In the genomic region with DNA sequence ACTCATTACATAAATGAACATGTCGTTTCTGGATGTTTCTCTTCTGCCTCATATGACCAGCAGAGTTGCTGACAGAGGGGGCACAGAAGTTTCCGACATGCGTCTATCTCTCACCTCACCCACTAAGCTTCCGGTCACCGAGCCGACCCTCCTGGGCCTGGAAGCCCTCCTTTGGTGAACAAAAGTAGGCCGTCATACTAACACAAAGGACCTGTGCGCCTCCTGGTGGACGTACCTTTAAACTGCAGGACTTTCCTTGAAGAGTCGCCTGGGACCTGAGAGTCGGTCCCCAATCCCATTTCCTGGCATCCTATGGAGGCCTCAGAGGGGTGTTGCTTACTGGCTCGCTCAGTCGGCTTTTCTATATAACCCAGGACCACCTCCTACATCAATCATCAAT, we compare ENCODE assay signal across 9 mouse cellular contexts. TPM values are rescaled to one million over a fixed set of nuclear protein-coding genes. Genes with fewer than 3 reads are reported as not detected.
DNase-seq lines count a peak whose midpoint lies in the region; ATAC-seq and TF ChIP-seq lines count a peak whose summit lies in the region.
"Had no signal": no experiment of that assay in that cellular context is flagged by ENCODE, and none has a peak within 500 bp of the region (broad histone marks: within the 10 kb centered on the region; RNA-seq: fewer than 3 reads in every experiment).

No protein-coding gene starts in this region.

- H3K4me3 ChIP-seq in midbrain, embryonic 11.5 days (ENCODE audit: low read depth, low read length), result no peak overlapping the region
- no peak overlapping the region for H3K4me3 ChIP-seq in midbrain, embryonic 15.5 days
- no peak overlapping the region for H3K4me3 ChIP-seq in kidney, adult 2 months (ENCODE audit: insufficient read depth, low read depth, low read length)
- H3K4me3 ChIP-seq in limb, embryonic 14.5 days (replicated peaks; ENCODE audit: low read length), result no peak overlapping the region
- no peak overlapping the region for H3K4me3 ChIP-seq in olfactory bulb, adult 2 months (ENCODE audit: insufficient read depth, low read depth, low read length)

- WGBS in midbrain, embryonic 11.5 days, result 20% methylated on average over 13 of the region's 13 CpGs
- 13% methylated on average over 13 of the region's 13 CpGs for WGBS in midbrain, embryonic 15.5 days
- 9% methylated on average over 13 of the region's 13 CpGs for WGBS in kidney, adult 2 months
- 14% methylated on average over 13 of the region's 13 CpGs for WGBS in limb, embryonic 14.5 days
- WGBS in olfactory bulb, adult 2 months, result 11% methylated on average over 13 of the region's 13 CpGs

- no peaks in the 10 kb centered on the region for H3K9me3 ChIP-seq in midbrain, embryonic 11.5 days (ENCODE audit: control insufficient read depth, low read length)
- no peaks in the 10 kb centered on the region for H3K9me3 ChIP-seq in midbrain, embryonic 15.5 days
- no peaks in the 10 kb centered on the region for H3K9me3 ChIP-seq in limb, embryonic 14.5 days (ENCODE audit: control insufficient read depth, low read length)

- no peak overlapping the region for H3K27ac ChIP-seq in midbrain, embryonic 11.5 days (ENCODE audit: low read depth, low read length)
- H3K27ac ChIP-seq in midbrain, embryonic 15.5 days, result no peak overlapping the region
- no peak overlapping the region for H3K27ac ChIP-seq in kidney, adult 2 months (ENCODE audit: insufficient read depth, low read depth, low read length)
- no peak overlapping the region for H3K27ac ChIP-seq in limb, embryonic 14.5 days (replicated peaks; ENCODE audit: low read depth, low read length)
- H3K27ac ChIP-seq in olfactory bulb, adult 2 months (ENCODE audit: insufficient read depth, low read depth, low read length), result no peak overlapping the region

- TF ChIP-seq POLR2A in kidney, adult 2 months (IDR thresholded peaks at IDR 0.05; ENCODE audit: low read depth, low read length), result no peak
- TF ChIP-seq POLR2A in limb, embryonic 14.5 days (IDR thresholded peaks at IDR 0.05; ENCODE audit: borderline replicate concordance, extremely low read depth, insufficient read depth, insufficient read length), result no peak
- TF ChIP-seq POLR2A in olfactory bulb, adult 2 months (IDR thresholded peaks at IDR 0.05; ENCODE audit: insufficient read depth, low read depth, low read length), result no peak

- H3K4me1 ChIP-seq in midbrain, embryonic 11.5 days (ENCODE audit: control insufficient read depth, insufficient read depth, low read length), result 0 out of 2 replicates have a peak, but pooled peaks cover 3% of the 10 kb centered on the region
- peaks cover 8% of the 10 kb centered on the region for H3K4me1 ChIP-seq in midbrain, embryonic 15.5 days
- H3K4me1 ChIP-seq in kidney, adult 2 months (ENCODE audit: control insufficient read depth, insufficient read depth, low read length), result peaks cover 6% of the 10 kb centered on the region; the same call in 1 of the 2 replicates
- peaks cover 11% of the 10 kb centered on the region for H3K4me1 ChIP-seq in limb, embryonic 14.5 days (ENCODE audit: control insufficient read depth, insufficient read depth, low read length)
- H3K4me1 ChIP-seq in olfactory bulb, adult 2 months (ENCODE audit: control insufficient read depth, insufficient read depth, low read length), result peaks cover 15% of the 10 kb centered on the region

- H3K9ac ChIP-seq in midbrain, embryonic 11.5 days (ENCODE audit: low read length), result no peak overlapping the region
- no peak overlapping the region for H3K9ac ChIP-seq in midbrain, embryonic 15.5 days
- H3K9ac ChIP-seq in limb, embryonic 14.5 days (ENCODE audit: low read depth, low read length, severe bottlenecking), result no peak overlapping the region

- ATAC-seq in midbrain, embryonic 11.5 days (ENCODE audit: low FRiP score), result no peak
- ATAC-seq in midbrain, embryonic 15.5 days (replicated peaks), result no peak
- no peak for ATAC-seq in limb, embryonic 14.5 days (ENCODE audit: low FRiP score, low read depth)

- H3K36me3 ChIP-seq in midbrain, embryonic 11.5 days (ENCODE audit: control insufficient read depth, insufficient read depth, low read length), result no peaks in the 10 kb centered on the region
- no peaks in the 10 kb centered on the region for H3K36me3 ChIP-seq in midbrain, embryonic 15.5 days (replicated peaks)
- H3K36me3 ChIP-seq in kidney, adult 2 months (ENCODE audit: control insufficient read depth, insufficient read depth, low read length), result no peaks in the 10 kb centered on the region
- no peaks in the 10 kb centered on the region for H3K36me3 ChIP-seq in limb, embryonic 14.5 days (ENCODE audit: control insufficient read depth, insufficient read depth, low read length)

- peak; percentile 98 for DNase-seq in midbrain, embryonic 11.5 days (ENCODE audit: low spot score, missing footprints)
- peak; percentile 89 for DNase-seq in cerebellum, adult 9-10 months
- peak; percentile 77 to 84 for DNase-seq in frontal cortex, postnatal 25 days (ENCODE audit: low spot score in 2 of 2)
- DNase-seq in kidney, adult 2 months, result peak; percentile 84
- peak; percentile 81 for DNase-seq in limb, embryonic 14.5 days (ENCODE audit: low spot score)
- peak; percentile 72 for DNase-seq in testis, postnatal 14 days (ENCODE audit: low spot score)

- peak; percentile 85 for TF ChIP-seq CTCF in kidney, adult 2 months (conservative IDR thresholded peaks at IDR 0.05; ENCODE audit: insufficient read depth, insufficient read length, low read depth, low read length)
- peak; percentile 87 for TF ChIP-seq CTCF in olfactory bulb, adult 2 months (IDR thresholded peaks at IDR 0.05; ENCODE audit: insufficient read depth, low read depth, low read length)

- no peaks in the 10 kb centered on the region for H3K27me3 ChIP-seq in midbrain, embryonic 11.5 days (ENCODE audit: control insufficient read depth, insufficient read depth, low read length)
- no peaks in the 10 kb centered on the region for H3K27me3 ChIP-seq in midbrain, embryonic 15.5 days (replicated peaks)
- H3K27me3 ChIP-seq in kidney, adult 2 months (replicated peaks; ENCODE audit: control insufficient read depth, insufficient read depth, low read length), result no peaks in the 10 kb centered on the region
- no peaks in the 10 kb centered on the region for H3K27me3 ChIP-seq in limb, embryonic 14.5 days (ENCODE audit: control insufficient read depth, insufficient read depth, low read length)

- H3K4me2 ChIP-seq in midbrain, embryonic 11.5 days, result no peak overlapping the region
- H3K4me2 ChIP-seq in midbrain, embryonic 15.5 days, result no peak overlapping the region
- no peak overlapping the region for H3K4me2 ChIP-seq in limb, embryonic 14.5 days (replicated peaks; ENCODE audit: low read depth, low read length, severe bottlenecking)

RNA-seq across cellular contexts. Expression of a gene that starts 11.3 kb away (rescaled TPM):
- polyA plus RNA-seq in midbrain, embryonic 11.5 days (2014; fragmentation: Nextera tagmentation; extraction: Ambion mirVana), result 0.10 TPM in 1 of 2 replicates, not detected in the other
- polyA plus RNA-seq in midbrain, embryonic 15.5 days (2015; fragmentation: Nextera tagmentation; extraction: Ambion mirVana), result 1.7 and 2.5 TPM in 2 replicates
- 0.34 and 0.57 TPM in 2 replicates for polyA plus RNA-seq in kidney, adult 2 months (2012; rRNA removed)
- polyA plus RNA-seq in limb, embryonic 14.5 days (2012; rRNA removed), result 0.35 and 0.37 TPM in 2 replicates
- 0.07 and 0.18 TPM in 2 replicates for polyA plus RNA-seq in limb, embryonic 14.5 days (2014; fragmentation: Nextera tagmentation; extraction: Ambion mirVana)
- polyA plus RNA-seq in olfactory bulb, adult 2 months (2012; ENCODE audit: insufficient read depth, insufficient read length, low replicate concordance, missing spikeins), result not detected in 2 replicates
- polyA plus RNA-seq: erythroblast, embryonic 14.5 days had no signal

RNA-seq across cellular contexts. Expression of a gene that starts 17.3 kb away (rescaled TPM):
- polyA plus RNA-seq in midbrain, embryonic 11.5 days (2014; fragmentation: Nextera tagmentation; extraction: Ambion mirVana), result not detected in 2 replicates
- 0.17 TPM in 1 of 2 replicates, not detected in the other for polyA plus RNA-seq in midbrain, embryonic 15.5 days (2015; fragmentation: Nextera tagmentation; extraction: Ambion mirVana)
- polyA plus RNA-seq in kidney, adult 2 months (2012; rRNA removed), result 0.12 and 0.13 TPM in 2 replicates
- polyA plus RNA-seq in limb, embryonic 14.5 days (2012; rRNA removed), result 0.13 and 0.20 TPM in 2 replicates
- polyA plus RNA-seq in limb, embryonic 14.5 days (2014; fragmentation: Nextera tagmentation; extraction: Ambion mirVana), result not detected in 2 replicates
- polyA plus RNA-seq in olfactory bulb, adult 2 months (2012; ENCODE audit: insufficient read depth, insufficient read length, low replicate concordance, missing spikeins), result not detected in 2 replicates

RNA-seq across cellular contexts. Expression of a gene that starts 25.4 kb away (rescaled TPM):
- 92.4 and 97.4 TPM in 2 replicates for polyA plus RNA-seq in midbrain, embryonic 11.5 days (2014; fragmentation: Nextera tagmentation; extraction: Ambion mirVana)
- 91.1 and 93.9 TPM in 2 replicates for polyA plus RNA-seq in midbrain, embryonic 15.5 days (2015; fragmentation: Nextera tagmentation; extraction: Ambion mirVana)
- 30.8 and 32.0 TPM in 2 replicates for polyA plus RNA-seq in kidney, adult 2 months (2012; rRNA removed)
- polyA plus RNA-seq in limb, embryonic 14.5 days (2012; rRNA removed), result 66.6 and 70.1 TPM in 2 replicates
- 82.9 and 96.3 TPM in 2 replicates for polyA plus RNA-seq in limb, embryonic 14.5 days (2014; fragmentation: Nextera tagmentation; extraction: Ambion mirVana)
- not detected in 2 replicates for polyA plus RNA-seq in olfactory bulb, adult 2 months (2012; ENCODE audit: insufficient read depth, insufficient read length, low replicate concordance, missing spikeins)

Comparison
In these comparisons a context has a peak if more than half of its experiments do, and no peak if none do; other contexts are left out.
1. RNA of a gene that starts 25.4 kb away (polyA plus RNA-seq): 91.1 to 93.9 TPM in midbrain, embryonic 15.5 days, 92.4 to 97.4 TPM in midbrain, embryonic 11.5 days, 66.6 to 96.3 TPM in limb, embryonic 14.5 days and 30.8 to 32.0 TPM in kidney, adult 2 months; not detected in olfactory bulb, adult 2 months; every median in the first group is over 10 times any median in the second.
2. Peak in every context shown above with its lines, with median percentiles within 50 percentile points of each other: DNase-seq.